Mouse (Mus musculus) G1E (cell line): Measurements from ENCODE around the gene D1Ertd622e.

Experiments
- CTCF ChIP-seq: IDR thresholded peaks from 2 replicates; pipeline ENCODE4 v1.5.1; 2012; ENCODE audit warnings: low read depth, low read length, inconsistent platforms, mixed read lengths
- POLR2AphosphoS5 ChIP-seq: IDR thresholded peaks from 2 replicates; pipeline ENCODE4 v1.6.1; 2012; ENCODE audit warnings: low read depth, low read length, inconsistent platforms; ENCODE audit not compliant: insufficient replicate concordance
- TAL1 ChIP-seq: conservative IDR thresholded peaks from 2 replicates; pipeline ENCODE4 v1.6.1; 2012; ENCODE audit warnings: low read depth, low read length, inconsistent platforms, mixed read lengths

GRCm38 (mm10) chr1:97623214-97623856 is 38.5 kb downstream of the D1Ertd622e start:
- TF ChIP-seq CTCF: no peak
- TF ChIP-seq POLR2AphosphoS5: no peak
- no peak for TF ChIP-seq TAL1
